Mouse (Mus musculus) gastrocnemius, adult 8-10 months (tissue): ENCODE results near the gene Trim30b. TPM values are rescaled to one million over a fixed set of nuclear protein-coding genes. Genes with fewer than 3 reads are reported as not detected.
"Not testable (repeated sequence)": the region's sequence is repeated elsewhere in the genome, so short reads cannot be mapped to it uniquely, and the experiment has no call there.

Experiments used
- DNase-seq, 2 experiments: peaks; one replicate each; pipeline ENCODE4 v3.0.0; 2022; ENCODE audit warnings: low spot score in 2 of 2
- total RNA-seq, 4 experiments: library from RNA; stranded (reverse); gene quantifications; 2 replicates each; pipeline ENCODE4 v1.2.4; 2022

Trim30b gene
- not detected for total RNA-seq

GRCm38 (mm10) chr7:104369736-104370414 lies at the start of gene Trim30b:
Gene Trim30b (minus strand): TSS chr7:104369884.
- no peak for DNase-seq

DNA sequence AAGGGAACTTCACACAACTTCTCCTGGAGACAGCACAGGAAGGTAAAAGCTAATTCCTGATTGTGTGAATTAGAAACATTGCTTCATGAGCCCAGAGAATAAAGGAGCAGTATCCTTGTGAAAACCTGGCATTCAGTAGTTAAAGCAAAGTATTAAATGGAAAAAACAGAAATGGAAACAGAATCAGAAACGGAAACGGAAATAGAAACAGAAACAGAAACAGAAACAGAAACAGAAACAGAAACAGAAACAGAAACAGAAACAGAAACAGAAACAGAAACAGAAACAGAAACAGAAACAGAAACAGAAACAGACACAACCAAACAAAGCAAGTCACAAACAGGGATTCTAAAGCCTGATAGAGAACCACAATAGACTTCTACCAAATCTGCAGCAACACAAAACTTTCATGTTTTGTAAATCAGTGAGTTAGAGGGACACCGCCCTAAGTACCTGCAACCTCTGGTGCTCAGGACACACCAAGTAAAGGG lies 34.8 kb upstream of the Trim30b start:
- DNase-seq = no peak

DNA sequence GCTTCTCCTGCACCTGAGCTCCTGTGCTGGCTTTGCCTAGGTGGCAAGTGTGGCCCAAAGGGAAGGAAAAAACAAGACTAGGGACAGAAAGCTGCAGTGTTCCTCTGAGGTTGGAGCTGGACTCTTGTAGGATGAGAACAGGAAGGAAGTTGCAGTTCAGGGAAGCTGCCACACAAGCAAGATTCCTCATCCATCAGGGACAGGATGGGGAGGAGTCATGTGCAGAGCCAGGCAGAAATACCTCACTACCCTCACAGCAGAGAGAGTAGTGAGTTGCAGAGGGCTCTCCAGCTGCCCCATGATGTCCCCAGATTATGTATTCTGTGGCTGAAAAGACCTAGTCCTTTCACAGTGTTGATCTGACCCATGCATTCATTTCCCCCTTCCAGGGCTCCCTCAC lies 31.5 kb upstream of the Trim30b start:
- DNase-seq = no peak

GRCm38 (mm10) chr7:104400698-104401097 lies 31.0 kb upstream of the Trim30b start, which contains the start of gene Trim30c:
Gene Trim30c (minus strand): TSS chr7:104400837.
- DNase-seq = no peak

DNA sequence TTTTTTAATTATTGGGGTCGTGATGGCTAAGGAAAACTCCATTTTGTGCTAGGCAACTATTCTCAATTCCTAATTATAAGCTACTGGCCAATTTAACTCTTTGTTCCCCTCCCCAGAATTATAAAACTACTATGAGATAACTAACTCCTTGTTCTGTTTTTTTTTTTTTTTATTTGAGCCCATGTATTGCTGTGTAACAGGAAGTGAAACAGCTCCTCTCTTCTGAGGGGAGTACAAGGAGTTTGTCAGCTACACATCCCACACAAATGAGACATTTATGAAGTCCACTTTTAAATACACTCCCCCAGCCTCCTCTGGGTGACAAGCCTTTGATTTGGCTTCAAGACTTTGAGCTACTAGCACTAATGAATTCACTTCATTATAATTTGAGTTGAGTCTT lies 28.8 kb upstream of the Trim30b start:
- no peak for DNase-seq

GRCm38 (mm10) chr7:104366339-104366738 lies 3.3 kb downstream of the Trim30b start:
- no peak for DNase-seq

DNA sequence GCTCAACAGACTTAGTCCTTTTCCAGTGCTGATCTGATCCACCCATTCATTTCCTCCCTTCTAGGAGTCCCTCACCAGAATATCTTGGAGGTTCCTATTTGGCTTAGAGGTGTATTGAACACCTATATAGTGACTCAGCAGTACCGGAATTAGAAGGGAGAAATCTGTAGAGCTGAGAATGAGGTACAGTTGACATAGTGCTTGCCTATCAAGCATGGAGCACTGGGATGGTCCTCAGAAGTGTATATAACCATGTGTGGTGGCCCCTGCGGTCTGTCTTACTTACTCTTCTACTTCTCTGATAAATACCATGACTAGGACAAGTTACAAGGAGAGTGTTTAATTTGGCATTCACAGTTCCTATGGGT lies 16.1 kb downstream of the Trim30b start:
- no peak for DNase-seq

DNA sequence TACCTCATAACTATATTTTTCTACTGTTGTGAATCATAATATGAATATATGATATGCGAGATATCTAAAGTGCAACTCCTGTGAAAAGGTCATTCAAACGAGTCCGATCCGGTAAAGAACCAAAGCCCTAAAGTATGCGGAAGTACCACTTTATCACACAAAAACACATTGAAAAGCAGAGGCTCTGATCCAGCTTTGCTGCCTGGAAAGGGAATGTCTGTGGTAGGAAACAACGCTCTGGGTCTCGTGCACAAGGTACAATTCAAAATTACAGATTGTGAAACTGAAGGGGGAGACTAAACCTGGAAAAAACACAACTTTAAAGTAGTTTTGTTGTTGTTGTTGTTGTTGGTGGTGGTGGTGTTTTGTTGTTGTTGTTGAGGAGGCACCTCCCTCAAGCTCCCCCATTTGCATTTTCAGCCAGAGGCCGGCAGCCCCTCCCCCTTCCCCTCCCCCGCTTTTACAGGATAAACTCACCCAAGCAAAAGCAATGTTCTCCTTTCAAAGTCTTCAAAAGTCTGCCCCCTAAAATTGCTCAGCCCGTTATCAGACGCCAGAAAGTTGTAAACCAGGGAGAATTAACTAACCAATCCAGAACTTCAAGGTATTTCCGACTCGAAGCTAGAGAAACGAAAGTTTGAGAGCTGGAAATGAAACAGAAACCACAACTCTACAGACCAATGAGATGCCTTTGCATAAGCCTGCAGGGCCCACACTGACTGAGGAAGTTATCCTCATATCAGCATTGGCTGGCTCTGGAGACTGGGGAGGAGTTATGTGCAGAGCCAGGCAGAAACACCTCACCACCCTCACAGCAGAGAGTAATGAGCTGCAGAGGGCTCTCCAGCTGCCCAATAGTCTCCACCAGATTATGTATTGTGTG lies 16.7 kb downstream of the Trim30b start, which contains the start of gene Trim12c:
Gene Trim12c, minus strand, starts transcription at position 646 of the 883 bp plus-strand sequence.
- DNase-seq = peak; percentile 53 to 62

DNA sequence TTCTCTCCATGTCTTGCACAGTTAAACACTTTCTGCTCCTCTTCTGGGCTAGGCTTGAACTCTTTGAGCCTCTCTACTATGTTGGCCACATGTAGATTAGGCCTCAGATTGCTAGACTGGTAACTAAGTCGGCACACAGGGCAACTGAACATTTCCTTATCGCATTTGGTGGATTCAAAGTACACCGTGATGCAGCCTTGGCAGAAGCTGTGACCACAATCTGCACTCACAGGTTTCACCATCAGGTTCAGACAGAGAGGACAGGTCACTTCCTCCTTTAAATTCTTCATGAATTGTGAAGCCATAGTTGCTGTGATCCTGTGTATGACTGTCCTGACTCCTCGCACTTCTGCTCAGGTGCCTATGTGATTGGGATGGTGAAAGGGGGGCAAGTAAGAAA lies 21.6 kb downstream of the Trim30b start:
- DNase-seq = not testable (repeated sequence)

GRCm38 (mm10) chr7:104340744-104341143 lies 28.9 kb downstream of the Trim30b start:
- DNase-seq = not testable (repeated sequence)

- not testable (repeated sequence) for DNase-seq
Observed at GRCm38 (mm10) chr7:104335547-104335946, 34.1 kb downstream of the Trim30b start.

GRCm38 (mm10) chr7:104329171-104329570 lies 40.5 kb downstream of the Trim30b start, which contains the start of gene Trim34b:
Gene Trim34b (plus strand): TSS chr7:104329471.
- DNase-seq = not testable (repeated sequence)

DNA sequence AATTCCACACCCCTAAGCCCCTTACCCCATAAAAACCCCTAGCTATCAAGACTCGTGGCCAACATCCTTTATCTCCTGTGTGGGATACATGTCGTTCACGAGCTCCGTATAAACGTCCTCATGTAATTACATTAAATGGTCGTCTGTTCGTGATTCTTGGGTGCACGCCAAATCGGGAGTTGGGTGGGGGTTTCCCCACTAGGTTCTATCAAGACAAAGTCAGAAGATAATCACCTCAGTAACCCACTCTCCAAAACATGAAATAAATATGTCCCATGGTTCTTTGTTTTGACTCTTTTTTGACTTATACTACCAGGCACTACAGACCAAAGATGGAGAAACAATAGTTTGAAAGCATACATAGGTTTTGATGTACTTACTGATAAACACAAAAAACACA lies 47.7 kb downstream of the Trim30b start:
- no peak for DNase-seq

DNA sequence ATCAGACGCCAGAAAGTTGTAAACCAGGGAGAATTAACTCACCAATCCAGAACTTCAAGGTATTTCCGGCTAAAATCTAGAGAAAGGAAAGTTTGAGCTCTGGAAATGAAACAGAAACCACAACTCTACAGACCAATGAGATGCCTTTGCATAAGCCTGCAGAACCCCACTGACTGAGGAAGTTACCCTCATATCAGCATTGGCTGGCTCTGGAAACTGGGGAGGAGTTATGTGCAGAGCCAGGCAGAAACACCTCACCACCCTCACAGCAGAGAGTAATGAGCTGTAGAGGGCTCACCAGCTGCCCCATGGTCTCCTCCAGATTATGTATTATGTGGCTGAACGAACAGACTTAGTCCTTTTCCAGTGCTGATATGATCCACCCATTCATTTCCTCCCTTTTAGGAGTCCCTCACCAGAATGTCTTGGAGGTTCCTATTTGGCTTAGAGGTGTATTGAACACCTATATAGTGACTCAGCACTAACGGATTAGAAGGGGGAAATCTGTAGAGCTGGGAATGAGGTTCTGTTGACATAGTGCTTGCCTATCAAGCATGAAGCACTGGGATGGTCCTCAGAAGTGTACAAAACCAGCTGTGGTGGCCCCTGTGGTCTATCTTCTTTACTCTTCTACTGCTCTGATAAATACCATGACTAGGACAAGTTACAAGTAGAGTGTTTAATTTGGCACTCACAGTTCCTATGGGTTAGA lies 54.2 kb downstream of the Trim30b start, which contains the start of gene Trim12a:
Gene Trim12a, minus strand, starts transcription at position 98 of the 712 bp plus-strand sequence.
- not testable (repeated sequence) for DNase-seq

GRCm38 (mm10) chr7:104314796-104315353 lies 54.8 kb downstream of the Trim30b start:
- DNase-seq = no peak

Other genes starting within 250 kb of the Trim30b start
- gene Ubqln5, start 240.1 kb downstream of the Trim30b start, total RNA-seq = not detected
- not detected for gene Olfr643, start 232.5 kb downstream of the Trim30b start, total RNA-seq
- not detected for gene Ubqln3, start 226.6 kb downstream of the Trim30b start, total RNA-seq
- gene Ubqlnl, start 219.3 kb downstream of the Trim30b start, total RNA-seq = not detected
- gene Olfm5, start 205.1 kb downstream of the Trim30b start, total RNA-seq = not detected
- not detected for gene Olfr648, start 186.5 kb downstream of the Trim30b start, total RNA-seq
- gene Olfr649, start 173.9 kb downstream of the Trim30b start, total RNA-seq = not detected
- gene Trim6, start 151.1 kb downstream of the Trim30b start, total RNA-seq = under 1 TPM; 0.19 to 0.99 (median 0.20) TPM
- gene Trim34a, start 125.4 kb downstream of the Trim30b start, total RNA-seq = 1 to 10 TPM in 1 of 4 experiments, under 1 TPM in 3; 0.87 to 1.6 (median 0.95) TPM
- under 1 TPM; 0.56 to 0.70 (median 0.66) TPM for gene Trim5, start 81.8 kb downstream of the Trim30b start, total RNA-seq
- gene Trim12a, start 54.4 kb downstream of the Trim30b start, total RNA-seq = 1 to 10 TPM; 2.1 to 2.6 (median 2.3) TPM
- gene Trim34b, start 40.4 kb downstream of the Trim30b start, total RNA-seq = not detected
- 1 to 10 TPM; 2.3 to 3.1 (median 2.6) TPM for gene Trim12c, start 16.5 kb downstream of the Trim30b start, total RNA-seq
- gene Trim30c, start 31.0 kb upstream of the Trim30b start, total RNA-seq = not detected
- gene Trim30a, start 95.3 kb upstream of the Trim30b start, total RNA-seq = under 1 TPM; 0.53 to 0.96 (median 0.82) TPM
- under 1 TPM; 0.24 to 0.43 (median 0.39) TPM for gene Trim30d, start 138.0 kb upstream of the Trim30b start, total RNA-seq
- not detected for gene Olfr651, start 180.2 kb upstream of the Trim30b start, total RNA-seq
- gene Olfr652, start 191.0 kb upstream of the Trim30b start, total RNA-seq = not detected
- not detected for gene Olfr653, start 207.4 kb upstream of the Trim30b start, total RNA-seq
- not detected for gene Olfr654, start 217.1 kb upstream of the Trim30b start, total RNA-seq
- gene Olfr655, start 231.9 kb upstream of the Trim30b start, total RNA-seq = not detected
- gene Olfr656, start 244.1 kb upstream of the Trim30b start, total RNA-seq = not detected